Mouse (Mus musculus) heart, adult 18-20 months (tissue): Measurements from ENCODE around the gene Sult5a1. TPM values are rescaled to one million over a fixed set of nuclear protein-coding genes. Genes with fewer than 3 reads are reported as not detected.
"Not testable (repeated sequence)": the region's sequence is repeated elsewhere in the genome, so short reads cannot be mapped to it uniquely, and the experiment has no call there.

Experiments
- DNase-seq, 2 experiments: peaks; one replicate each; pipeline ENCODE4 v3.0.0; 2021 to 2022; ENCODE audit warnings: mixed read lengths in 1 of 2
- long read RNA-seq, 2 experiments: library from polyadenylated mRNA; stranded (forward); transcript quantifications; one replicate each; pipeline ENCODE4 v2.0.0; 2021
- total RNA-seq, 2 experiments: library from RNA; stranded (reverse); gene quantifications; 2 replicates each; pipeline ENCODE4 v1.2.3; 2021

Gene Sult5a1
- total RNA-seq = 1 to 10 TPM in 1 of 2 experiments, under 1 TPM in 1; 0.82 to 1.3 TPM
- long read RNA-seq, experiment 1, partial matches to known transcripts = 0 of 1 reads
- long read RNA-seq, experiment 1, other reads (novel, unspliced or antisense) = 0 of 1 reads
- long read RNA-seq, experiment 2 = 0 reads

DNA sequence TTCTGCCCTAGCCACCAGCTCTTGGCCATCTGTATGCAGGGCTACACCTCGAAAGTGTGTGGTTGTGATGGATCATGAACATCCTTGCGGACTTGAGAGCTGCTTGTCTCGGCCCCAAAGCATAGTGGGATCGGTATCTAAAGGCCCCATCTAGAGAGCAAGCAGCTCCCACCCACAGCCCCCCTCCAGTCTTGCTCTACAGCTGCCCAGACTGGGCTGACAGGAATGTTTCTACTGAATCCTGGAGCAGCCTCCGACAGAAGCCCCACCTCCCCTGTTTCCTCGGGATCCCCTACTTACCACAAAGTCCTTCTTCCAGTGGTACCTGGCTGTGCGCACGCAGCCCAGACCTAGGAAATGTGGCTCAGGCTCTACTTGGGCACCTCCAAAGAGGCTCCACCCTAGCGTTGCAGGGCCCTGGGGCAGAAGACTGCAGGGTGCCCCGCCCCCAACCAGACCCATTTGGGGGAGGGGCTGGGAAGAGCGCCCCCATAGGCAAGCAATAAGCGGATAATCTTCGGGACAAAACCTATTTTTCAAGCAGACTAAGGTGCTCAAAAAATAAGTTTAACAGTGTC, at the start of gene Sult5a1:
TSS of gene Sult5a1 (minus strand) at position 428 of the 578 bp plus-strand sequence.
- DNase-seq = no peak

DNA sequence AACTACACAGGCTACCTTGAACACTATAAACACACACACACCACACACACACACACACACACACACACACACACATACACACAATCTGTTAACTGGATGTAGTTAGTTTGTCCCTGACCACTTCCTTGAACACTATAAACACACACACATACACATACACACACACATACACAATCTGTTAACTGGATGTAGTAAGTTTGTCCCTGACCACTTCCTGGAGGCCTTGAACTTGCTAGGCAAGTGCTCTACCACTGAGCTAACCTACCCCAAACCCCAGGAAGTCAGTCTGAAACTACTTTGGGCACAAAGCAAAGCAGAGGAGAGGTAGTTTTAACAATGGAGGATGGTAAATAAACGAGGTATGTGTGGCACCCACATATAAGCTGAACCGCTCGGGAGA, 45.5 kb upstream of the Sult5a1 start:
- DNase-seq = no peak

- DNase-seq = peak; percentile 51 to 87
Observed at GRCm38 (mm10) chr8:123202288-123202687, 44.2 kb upstream of the Sult5a1 start.

DNA sequence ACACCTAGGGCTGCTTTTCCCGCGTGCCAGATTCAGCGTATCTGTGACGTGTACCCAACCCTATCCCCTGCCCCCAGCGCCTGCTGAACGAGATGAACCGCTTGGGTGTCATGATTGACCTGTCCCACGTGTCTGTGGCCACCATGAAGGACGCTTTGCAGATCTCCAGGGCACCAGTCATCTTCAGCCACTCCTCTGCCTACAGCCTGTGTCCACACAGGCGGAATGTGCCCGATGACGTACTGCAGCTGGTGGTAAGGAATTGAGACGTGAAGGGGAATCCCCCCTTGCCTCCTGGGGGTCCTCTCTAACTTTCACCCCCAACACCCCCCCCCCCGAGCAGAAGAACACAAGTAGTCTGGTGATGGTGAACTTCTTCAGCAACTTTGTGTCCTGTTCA, 41.7 kb upstream of the Sult5a1 start:
- no peak for DNase-seq

GRCm38 (mm10) chr8:123197016-123197415, 38.9 kb upstream of the Sult5a1 start:
- not testable (repeated sequence) for DNase-seq

GRCm38 (mm10) chr8:123193771-123194170, 35.7 kb upstream of the Sult5a1 start:
- no peak for DNase-seq

GRCm38 (mm10) chr8:123191908-123192307, 33.8 kb upstream of the Sult5a1 start:
- no peak for DNase-seq

DNA sequence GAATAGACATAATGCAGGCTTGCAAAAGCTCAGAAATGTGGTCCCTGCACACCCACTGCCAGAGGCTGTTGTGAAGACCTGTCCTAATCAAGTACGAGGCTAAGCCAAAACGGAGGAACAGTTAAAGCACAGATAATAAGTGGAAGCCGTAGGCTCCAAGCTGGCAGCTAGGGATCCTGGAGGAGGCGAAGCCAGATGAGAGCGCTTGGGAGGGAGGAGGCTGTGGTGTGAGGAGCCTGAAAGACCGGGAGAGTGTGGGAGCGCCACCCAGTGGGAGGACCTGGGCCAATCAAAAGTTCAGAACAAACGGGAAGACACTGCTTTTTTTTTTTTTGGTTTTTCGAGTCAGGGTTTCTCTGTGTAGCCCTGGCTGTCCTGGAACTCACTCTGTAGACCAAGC, 32.6 kb upstream of the Sult5a1 start:
- DNase-seq = peak; percentile 75 to 89

- DNase-seq = peak in 1 of 2 experiments; percentile 35
Observed at GRCm38 (mm10) chr8:123188841-123189240, 30.7 kb upstream of the Sult5a1 start.

- DNase-seq = no peak
Observed at GRCm38 (mm10) chr8:123188006-123188405, 29.9 kb upstream of the Sult5a1 start.

GRCm38 (mm10) chr8:123185566-123186409, 27.7 kb upstream of the Sult5a1 start, which contains the start of gene Dpep1:
TSS of gene Dpep1 (plus strand) at chr8:123186242.
- DNase-seq = peak; percentile 82 to 89

- DNase-seq = peak; percentile 78 to 85
Observed at GRCm38 (mm10) chr8:123181391-123181790, 23.3 kb upstream of the Sult5a1 start.

DNA sequence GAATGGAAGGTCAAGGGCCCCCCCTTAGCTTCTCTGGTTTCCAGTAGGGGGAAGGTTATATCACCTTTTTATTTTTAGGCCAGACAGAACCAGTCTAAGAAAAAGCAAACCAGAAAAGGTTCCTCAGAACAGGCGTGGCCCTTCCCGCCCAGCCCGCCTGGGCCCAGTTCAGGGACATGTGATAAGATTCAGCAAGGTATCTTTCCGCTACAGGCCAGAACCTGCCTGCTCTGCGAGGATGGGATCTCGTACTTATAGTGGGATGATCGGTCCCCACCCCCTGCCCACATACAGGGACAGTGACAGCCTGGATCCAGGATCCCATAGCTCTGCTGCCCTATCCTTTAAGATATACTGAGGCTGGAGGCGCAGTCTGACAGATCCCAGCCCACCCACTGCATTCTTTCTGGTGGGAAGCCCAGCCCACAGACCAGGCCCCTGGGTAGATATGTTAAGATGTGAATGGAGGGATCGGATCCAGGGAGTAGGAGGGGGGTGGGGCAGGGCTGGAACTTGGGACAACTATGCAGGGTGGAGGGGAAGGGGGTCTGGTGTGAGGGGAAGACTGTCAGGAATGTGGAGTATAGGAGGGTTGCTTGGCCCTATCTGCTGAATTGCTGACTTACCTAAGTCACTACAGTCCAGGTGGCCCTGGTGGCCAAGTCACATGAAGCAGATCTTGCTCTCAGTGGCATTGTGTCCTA, 1.9 kb downstream of the Sult5a1 start:
- no peak for DNase-seq

GRCm38 (mm10) chr8:123155177-123155576, 2.9 kb downstream of the Sult5a1 start:
- peak in 1 of 2 experiments; percentile 44 for DNase-seq

DNA sequence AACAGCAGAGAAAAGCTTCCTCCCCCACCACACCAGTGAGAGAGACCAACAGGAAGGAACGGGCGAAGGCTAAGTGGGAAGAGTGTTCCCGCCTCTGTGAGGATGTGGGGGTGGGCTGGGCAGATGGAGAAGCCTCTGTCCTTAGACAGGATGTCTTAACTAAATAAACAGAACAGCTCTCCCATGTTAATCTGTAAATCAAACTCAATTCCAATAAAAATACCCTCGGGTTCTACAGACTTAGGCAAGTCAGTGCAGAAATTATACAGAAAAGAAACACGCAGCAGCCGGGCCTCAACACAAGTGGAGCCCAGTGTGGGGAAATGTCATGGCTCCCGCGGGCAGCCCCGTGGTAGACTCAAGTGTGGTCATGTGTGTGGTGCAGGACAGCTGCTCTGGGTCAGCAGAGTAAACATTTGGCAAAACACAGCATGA, 7.4 kb downstream of the Sult5a1 start:
- peak in 1 of 2 experiments; percentile 58 for DNase-seq

DNA sequence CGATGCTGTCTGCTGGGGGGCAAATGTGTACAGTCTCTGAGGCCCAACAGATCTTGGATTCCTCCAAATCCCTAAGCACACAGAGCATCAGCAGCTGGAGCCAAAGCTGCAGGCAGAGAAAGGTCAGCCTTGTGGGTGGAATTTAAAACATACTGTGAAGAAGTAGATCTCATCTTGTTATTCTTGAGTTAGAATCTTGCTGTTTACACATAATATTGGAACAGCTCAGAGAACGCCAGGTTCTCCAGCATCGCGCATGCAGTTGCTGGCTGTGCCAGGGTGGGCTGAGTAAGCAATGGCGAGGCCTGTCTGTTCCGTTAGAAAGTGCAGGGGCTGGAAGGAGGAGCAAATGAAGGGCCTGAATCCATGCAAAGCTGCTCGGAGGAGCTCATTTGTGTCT, 11.7 kb downstream of the Sult5a1 start:
- peak; percentile 55 to 74 for DNase-seq

DNA sequence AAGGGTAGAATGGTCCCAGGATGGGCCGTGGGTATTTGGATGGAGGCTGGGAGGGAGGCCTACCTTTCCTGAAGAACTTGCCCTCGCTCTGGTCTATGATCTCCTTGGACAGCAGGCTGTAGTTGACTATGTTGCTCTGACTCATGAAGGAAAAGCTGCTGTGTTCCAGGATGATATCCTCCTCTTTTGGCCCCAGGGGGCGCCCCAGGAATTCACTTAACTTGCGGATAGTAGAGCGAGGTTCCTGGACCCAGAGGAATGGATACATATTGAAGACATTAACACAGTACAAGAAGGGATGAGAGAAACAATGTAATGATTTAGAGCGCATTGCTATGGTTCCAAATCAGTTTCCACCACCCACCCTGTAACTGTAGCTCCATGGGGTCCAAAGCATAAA, 12.8 kb downstream of the Sult5a1 start:
- DNase-seq = peak; percentile 66 to 68

DNA sequence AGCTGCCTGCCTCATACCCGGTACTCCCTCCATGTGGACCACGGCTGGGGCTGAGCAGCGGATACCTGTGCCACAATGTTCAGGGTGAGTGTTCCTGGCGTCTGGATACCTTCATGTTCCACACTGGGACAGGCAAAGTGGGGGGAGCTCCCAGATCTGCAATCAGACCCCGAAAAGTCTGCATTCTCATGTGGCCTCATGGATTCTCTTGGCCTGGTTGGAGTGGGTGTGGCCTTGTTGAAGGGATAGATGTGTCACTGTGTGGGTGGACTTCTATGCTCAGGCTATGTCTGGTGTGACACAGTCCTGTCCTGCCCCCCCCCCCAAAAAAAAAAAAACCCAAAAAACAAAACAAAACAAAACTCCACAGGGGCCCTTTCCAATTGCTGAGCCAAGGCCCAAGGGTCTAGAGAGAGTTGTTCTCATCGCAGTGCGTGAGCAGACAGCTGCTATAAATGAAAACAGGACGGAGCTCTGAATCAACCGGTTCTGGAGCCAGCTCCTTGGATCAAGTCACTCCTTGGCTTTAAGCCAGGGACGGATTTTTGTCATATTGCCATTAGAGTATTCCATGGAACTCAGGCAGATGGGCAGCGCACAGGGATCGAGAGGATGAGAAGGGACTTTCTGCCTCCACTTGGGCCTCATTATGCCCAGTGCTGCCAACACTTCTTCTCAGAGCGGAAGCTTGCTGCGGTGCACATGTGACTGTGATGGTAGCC, 16.2 kb downstream of the Sult5a1 start:
- DNase-seq = peak; percentile 94 to 95

DNA sequence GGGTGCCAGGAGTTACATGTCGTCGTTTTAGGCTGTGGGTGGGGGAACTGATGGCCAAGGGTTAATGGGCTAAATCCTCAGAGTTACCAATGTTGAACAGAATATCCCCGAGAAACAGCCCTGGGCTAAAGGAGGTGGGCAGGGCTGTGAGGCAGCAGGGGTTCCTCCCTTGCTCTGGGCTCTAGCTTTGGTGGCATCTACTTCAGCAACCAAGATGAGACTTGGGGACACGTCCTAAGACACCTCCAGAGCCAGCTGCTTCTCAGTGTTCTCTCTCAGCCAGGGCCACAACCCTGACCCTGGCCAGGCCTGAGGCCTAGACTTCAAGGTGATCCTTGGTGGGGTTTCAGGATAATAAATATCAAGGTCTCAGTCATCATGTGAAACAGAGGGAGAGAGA, 19.4 kb downstream of the Sult5a1 start:
- DNase-seq = no peak

DNA sequence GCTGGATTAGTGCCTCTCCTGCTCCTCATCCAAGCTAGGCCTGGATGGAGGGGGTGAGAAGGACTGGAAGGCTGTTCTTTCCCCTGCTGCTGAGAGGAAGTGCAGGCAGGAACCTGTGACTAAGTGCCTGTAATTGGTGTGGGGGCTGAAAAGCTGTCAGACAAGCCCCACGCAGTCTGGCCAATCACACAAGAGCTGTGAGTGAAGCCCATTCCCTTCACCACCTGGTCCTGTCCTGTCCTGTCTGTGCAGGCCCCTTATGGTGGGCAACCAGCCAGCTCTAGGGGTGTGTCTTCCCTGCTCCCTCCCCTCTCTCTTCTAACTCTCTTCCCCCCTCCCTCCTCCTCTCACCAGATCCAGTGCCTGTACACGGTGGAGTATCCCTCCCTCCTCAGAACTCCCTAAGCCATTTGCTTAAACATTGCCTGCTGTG, 20.5 kb downstream of the Sult5a1 start:
- DNase-seq = peak; percentile 47 to 48

DNA sequence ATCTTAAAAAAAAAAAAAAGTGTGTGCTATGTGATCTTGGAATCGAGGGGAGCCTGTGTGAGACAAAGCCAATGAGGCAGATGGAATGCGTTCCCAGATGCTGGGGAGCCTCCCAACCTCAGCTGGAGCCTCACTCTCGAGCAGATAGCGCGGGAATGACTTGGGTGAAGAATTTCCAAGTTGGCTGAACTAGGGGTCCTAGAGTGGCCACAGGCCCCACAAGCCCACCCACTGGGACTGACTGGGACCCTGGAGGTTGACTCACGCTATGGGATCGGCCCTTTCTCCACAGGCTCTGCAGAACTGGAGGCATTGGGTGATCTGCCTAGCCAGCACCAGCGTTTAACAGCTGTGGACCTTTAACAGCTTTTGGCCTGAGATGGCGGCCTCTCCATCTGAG, 21.8 kb downstream of the Sult5a1 start:
- DNase-seq = peak; percentile 49 to 78

GRCm38 (mm10) chr8:123135806-123136205, 22.3 kb downstream of the Sult5a1 start:
- no peak for DNase-seq
